Mouse (Mus musculus): ENCODE data around the gene Col6a4. TPM values are rescaled to one million over a fixed set of nuclear protein-coding genes. Genes with fewer than 3 reads are reported as not detected.

Gene Col6a4
- total RNA-seq (2014; fragmentation: Nextera tagmentation) (not detected in 2 replicates), total RNA-seq (2017) (not detected in 2 replicates)

- ATAC-seq (replicated peaks; ENCODE audit: poor library complexity, severe bottlenecking), result no peak
Observed at GRCm38 (mm10) chr9:106096683-106097082, at the start of gene Col6a4. TSS of gene Col6a4 (minus strand) at chr9:106096783.

GRCm38 (mm10) chr9:106145582-106145981 is 49.0 kb upstream of the Col6a4 start:
- ATAC-seq (replicated peaks; ENCODE audit: poor library complexity, severe bottlenecking), result no peak

- ATAC-seq (replicated peaks; ENCODE audit: poor library complexity, severe bottlenecking), result no peak
Observed at GRCm38 (mm10) chr9:106144176-106144575, 47.6 kb upstream of the Col6a4 start.

GRCm38 (mm10) chr9:106141955-106142354 is 45.4 kb upstream of the Col6a4 start:
- no peak for ATAC-seq (replicated peaks; ENCODE audit: poor library complexity, severe bottlenecking)

GRCm38 (mm10) chr9:106139763-106140162 is 43.2 kb upstream of the Col6a4 start:
- ATAC-seq (replicated peaks; ENCODE audit: poor library complexity, severe bottlenecking), result no peak

GRCm38 (mm10) chr9:106137671-106138216 is 41.2 kb upstream of the Col6a4 start:
- no peak for ATAC-seq (replicated peaks; ENCODE audit: poor library complexity, severe bottlenecking)

- ATAC-seq (replicated peaks; ENCODE audit: poor library complexity, severe bottlenecking), result no peak
Observed at GRCm38 (mm10) chr9:106130250-106130649, 33.7 kb upstream of the Col6a4 start.

GRCm38 (mm10) chr9:106129072-106129471 is 32.5 kb upstream of the Col6a4 start:
- peak; percentile 65 for ATAC-seq (replicated peaks; ENCODE audit: poor library complexity, severe bottlenecking)

- no peak for ATAC-seq (replicated peaks; ENCODE audit: poor library complexity, severe bottlenecking)
Observed at GRCm38 (mm10) chr9:106126786-106127251, 30.2 kb upstream of the Col6a4 start.

- ATAC-seq (replicated peaks; ENCODE audit: poor library complexity, severe bottlenecking), result peak; percentile 63
Observed at GRCm38 (mm10) chr9:106123599-106123998, 27.0 kb upstream of the Col6a4 start.

- ATAC-seq (replicated peaks; ENCODE audit: poor library complexity, severe bottlenecking), result no peak
Observed at GRCm38 (mm10) chr9:106119075-106119474, 22.5 kb upstream of the Col6a4 start.

GRCm38 (mm10) chr9:106115801-106116424 is 19.3 kb upstream of the Col6a4 start:
- ATAC-seq (replicated peaks; ENCODE audit: poor library complexity, severe bottlenecking), result no peak

- peak; percentile 75 for ATAC-seq (replicated peaks; ENCODE audit: poor library complexity, severe bottlenecking)
Observed at GRCm38 (mm10) chr9:106112770-106113423, 16.3 kb upstream of the Col6a4 start.

- no peak for ATAC-seq (replicated peaks; ENCODE audit: poor library complexity, severe bottlenecking)
Observed at GRCm38 (mm10) chr9:106106241-106106640, 9.7 kb upstream of the Col6a4 start.

- ATAC-seq (replicated peaks; ENCODE audit: poor library complexity, severe bottlenecking), result no peak
Observed at GRCm38 (mm10) chr9:106104401-106104800, 7.8 kb upstream of the Col6a4 start.

GRCm38 (mm10) chr9:106101166-106101565 is 4.6 kb upstream of the Col6a4 start:
- ATAC-seq (replicated peaks; ENCODE audit: poor library complexity, severe bottlenecking), result no peak

GRCm38 (mm10) chr9:106100262-106100661 is 3.7 kb upstream of the Col6a4 start:
- ATAC-seq (replicated peaks; ENCODE audit: poor library complexity, severe bottlenecking), result no peak

GRCm38 (mm10) chr9:106099379-106100021 is 2.9 kb upstream of the Col6a4 start:
- ATAC-seq (replicated peaks; ENCODE audit: poor library complexity, severe bottlenecking), result no peak

GRCm38 (mm10) chr9:106081528-106081927 is 15.1 kb downstream of the Col6a4 start:
- ATAC-seq (replicated peaks; ENCODE audit: poor library complexity, severe bottlenecking), result no peak

GRCm38 (mm10) chr9:106080261-106081033 is 16.1 kb downstream of the Col6a4 start:
- ATAC-seq (replicated peaks; ENCODE audit: poor library complexity, severe bottlenecking), result peak; percentile 53

Data from granulocyte monocyte progenitor cell, adult 5-6 weeks (primary cell).